Mouse (Mus musculus): ENCODE measurements at regions not wholly inside any gene's neighbourhood (a gene's known extent, or its start where the extent isn't known, plus 50 kb on each side); places are given as distances from the start of the nearest gene placed in this dataset.

GRCm38 (mm10) chr13:41910236-41910635, 62.8 kb upstream of the Adtrp start:
- no peak overlapping the region for H3K9ac ChIP-seq (ENCODE audit: low read depth, low read length)
- no peaks in the 10 kb centered on the region for H3K4me1 ChIP-seq (ENCODE audit: control insufficient read depth, insufficient read depth, low read depth, low read length)
- ATAC-seq: no peak
- no peak overlapping the region for H3K4me2 ChIP-seq (ENCODE audit: low read length)
- H3K27me3 ChIP-seq (replicated peaks; ENCODE audit: control insufficient read depth, insufficient read depth, low read length): no peaks in the 10 kb centered on the region
- WGBS: 82% methylated on average over 10 of the region's 10 CpGs
- H3K27ac ChIP-seq (ENCODE audit: low read depth, low read length): no peak overlapping the region
- no peaks in the 10 kb centered on the region for H3K36me3 ChIP-seq (ENCODE audit: control insufficient read depth, insufficient read depth, low read length)
- H3K9me3 ChIP-seq (ENCODE audit: control insufficient read depth, low read length): no peaks in the 10 kb centered on the region
- no peak overlapping the region for H3K4me3 ChIP-seq (ENCODE audit: low read length)

GRCm38 (mm10) chr13:41907027-41907426, 59.5 kb upstream of the Adtrp start:
- Histone ChIP-seq H3K27ac (ENCODE audit: low read depth, low read length) (no peak overlapping the region), H3K36me3 (ENCODE audit: control insufficient read depth, insufficient read depth, low read length) (no peaks in the 10 kb centered on the region), H3K9me3 (ENCODE audit: control insufficient read depth, low read length) (no peaks in the 10 kb centered on the region), H3K9ac (ENCODE audit: low read depth, low read length) (no peak overlapping the region), H3K27me3 (replicated peaks; ENCODE audit: control insufficient read depth, insufficient read depth, low read length) (no peaks in the 10 kb centered on the region), H3K4me2 (ENCODE audit: low read length) (no peak overlapping the region), H3K4me3 (ENCODE audit: low read length) (no peak overlapping the region), H3K4me1 (ENCODE audit: control insufficient read depth, insufficient read depth, low read depth, low read length) (no peaks in the 10 kb centered on the region)
- 95% methylated on average over 2 of the region's 2 CpGs for WGBS
- no peak for ATAC-seq

GRCm38 (mm10) chr13:41903286-41903685, 55.8 kb upstream of the Adtrp start:
- Histone ChIP-seq H3K9me3 (ENCODE audit: control insufficient read depth, low read length) (no peaks in the 10 kb centered on the region), H3K4me1 (ENCODE audit: control insufficient read depth, insufficient read depth, low read depth, low read length) (no peaks in the 10 kb centered on the region), H3K36me3 (ENCODE audit: control insufficient read depth, insufficient read depth, low read length) (no peaks in the 10 kb centered on the region), H3K27me3 (replicated peaks; ENCODE audit: control insufficient read depth, insufficient read depth, low read length) (no peaks in the 10 kb centered on the region), H3K27ac (ENCODE audit: low read depth, low read length) (no peak overlapping the region), H3K4me2 (ENCODE audit: low read length) (no peak overlapping the region), H3K9ac (ENCODE audit: low read depth, low read length) (no peak overlapping the region), H3K4me3 (ENCODE audit: low read length) (no peak overlapping the region)
- ATAC-seq: no peak

- no peaks in the 10 kb centered on the region for H3K9me3 ChIP-seq (ENCODE audit: control insufficient read depth, low read length)
- H3K4me1 ChIP-seq (ENCODE audit: control insufficient read depth, insufficient read depth, low read depth, low read length): no peaks in the 10 kb centered on the region
- no peak for ATAC-seq
- H3K36me3 ChIP-seq (ENCODE audit: control insufficient read depth, insufficient read depth, low read length): no peaks in the 10 kb centered on the region
- 87% methylated on average over 13 of the region's 13 CpGs for WGBS
- H3K9ac ChIP-seq (ENCODE audit: low read depth, low read length): no peak overlapping the region
- no peaks in the 10 kb centered on the region for H3K27me3 ChIP-seq (replicated peaks; ENCODE audit: control insufficient read depth, insufficient read depth, low read length)
- H3K4me2 ChIP-seq (ENCODE audit: low read length): no peak overlapping the region
- H3K27ac ChIP-seq (ENCODE audit: low read depth, low read length): no peak overlapping the region
- H3K4me3 ChIP-seq (ENCODE audit: low read length): no peak overlapping the region
These were observed 52.5 kb upstream of the Adtrp start for GRCm38 (mm10) chr13:41899837-41900463.

DNA sequence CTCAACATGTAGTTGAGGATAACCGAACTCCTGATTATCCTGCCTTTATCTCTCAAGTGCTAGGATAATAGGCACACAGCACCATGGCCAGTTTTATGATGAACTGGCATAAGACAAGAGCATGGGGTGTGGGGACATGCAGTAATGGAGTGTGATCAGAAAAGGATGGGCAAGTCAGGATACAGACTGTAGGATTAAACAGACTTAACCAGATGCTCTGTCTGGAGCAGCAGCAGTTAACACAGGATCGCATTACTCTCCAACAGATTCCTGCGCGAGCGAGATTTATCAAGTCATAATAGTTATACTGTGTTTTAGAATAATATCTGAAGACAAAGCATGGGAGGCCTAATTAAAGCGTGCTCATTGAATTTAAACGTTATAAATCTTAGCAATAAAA, 51.8 kb upstream of the Adtrp start:
- Histone ChIP-seq H3K4me3 (ENCODE audit: low read length) (no peak overlapping the region), H3K9ac (ENCODE audit: low read depth, low read length) (no peak overlapping the region), H3K36me3 (ENCODE audit: control insufficient read depth, insufficient read depth, low read length) (no peaks in the 10 kb centered on the region), H3K4me2 (ENCODE audit: low read length) (no peak overlapping the region), H3K9me3 (ENCODE audit: control insufficient read depth, low read length) (no peaks in the 10 kb centered on the region), H3K27ac (ENCODE audit: low read depth, low read length) (no peak overlapping the region), H3K4me1 (ENCODE audit: control insufficient read depth, insufficient read depth, low read depth, low read length) (no peaks in the 10 kb centered on the region), H3K27me3 (replicated peaks; ENCODE audit: control insufficient read depth, insufficient read depth, low read length) (no peaks in the 10 kb centered on the region)
- no peak for ATAC-seq
- WGBS: 79% methylated on average over 7 of the region's 7 CpGs

DNA sequence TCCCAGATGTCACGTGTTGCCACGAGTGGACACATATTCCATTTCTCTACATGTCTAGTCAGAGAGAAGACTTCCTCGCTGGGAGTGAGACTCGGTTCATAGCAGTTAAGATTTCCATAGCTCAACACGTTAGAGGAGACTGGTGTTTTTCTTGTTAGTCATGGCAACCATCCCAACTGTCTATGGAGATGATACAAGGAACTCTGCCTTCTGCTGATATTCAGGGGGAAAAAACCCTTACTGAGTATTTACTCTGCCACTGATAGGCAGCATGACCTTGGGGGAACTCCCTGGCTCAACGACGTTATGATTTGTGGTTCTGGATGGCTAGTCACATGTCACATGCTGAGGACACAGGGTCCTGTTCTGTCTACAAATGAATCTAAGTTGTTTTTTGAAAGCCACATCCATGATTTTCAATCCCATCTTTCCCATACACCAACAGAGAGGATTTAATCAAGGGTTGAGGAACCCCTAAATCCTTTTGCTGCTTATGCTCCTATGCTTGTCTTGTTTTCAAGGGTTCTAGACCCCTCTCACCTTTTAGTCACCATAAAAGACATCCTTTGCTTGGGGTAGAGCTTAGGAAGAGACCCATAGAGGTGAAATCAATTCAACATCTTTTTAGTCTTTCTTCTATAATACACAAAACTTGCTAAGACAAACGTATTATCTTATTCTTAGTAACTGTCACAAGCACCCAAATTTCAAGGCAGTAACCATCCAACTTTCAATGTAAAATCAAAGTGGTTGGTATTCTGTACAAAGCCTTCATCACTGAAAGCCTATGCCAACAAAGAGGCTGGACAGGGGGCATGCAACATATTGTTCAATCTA, 50.2 kb upstream of the Adtrp start:
- no peak overlapping the region for H3K27ac ChIP-seq (ENCODE audit: low read depth, low read length)
- H3K36me3 ChIP-seq (ENCODE audit: control insufficient read depth, insufficient read depth, low read length): no peaks in the 10 kb centered on the region
- no peaks in the 10 kb centered on the region for H3K9me3 ChIP-seq (ENCODE audit: control insufficient read depth, low read length)
- no peak overlapping the region for H3K4me2 ChIP-seq (ENCODE audit: low read length)
- no peak for ATAC-seq
- H3K4me3 ChIP-seq (ENCODE audit: low read length): no peak overlapping the region
- H3K27me3 ChIP-seq (replicated peaks; ENCODE audit: control insufficient read depth, insufficient read depth, low read length): no peaks in the 10 kb centered on the region
- H3K9ac ChIP-seq (ENCODE audit: low read depth, low read length): no peak overlapping the region
- WGBS: 87% methylated on average over 8 of the region's 8 CpGs
- no peaks in the 10 kb centered on the region for H3K4me1 ChIP-seq (ENCODE audit: control insufficient read depth, insufficient read depth, low read depth, low read length)

Measured in hindbrain, embryonic 16.5 days (tissue).